8 mouse cellular contexts compared by ENCODE assay signal in the genomic region with DNA sequence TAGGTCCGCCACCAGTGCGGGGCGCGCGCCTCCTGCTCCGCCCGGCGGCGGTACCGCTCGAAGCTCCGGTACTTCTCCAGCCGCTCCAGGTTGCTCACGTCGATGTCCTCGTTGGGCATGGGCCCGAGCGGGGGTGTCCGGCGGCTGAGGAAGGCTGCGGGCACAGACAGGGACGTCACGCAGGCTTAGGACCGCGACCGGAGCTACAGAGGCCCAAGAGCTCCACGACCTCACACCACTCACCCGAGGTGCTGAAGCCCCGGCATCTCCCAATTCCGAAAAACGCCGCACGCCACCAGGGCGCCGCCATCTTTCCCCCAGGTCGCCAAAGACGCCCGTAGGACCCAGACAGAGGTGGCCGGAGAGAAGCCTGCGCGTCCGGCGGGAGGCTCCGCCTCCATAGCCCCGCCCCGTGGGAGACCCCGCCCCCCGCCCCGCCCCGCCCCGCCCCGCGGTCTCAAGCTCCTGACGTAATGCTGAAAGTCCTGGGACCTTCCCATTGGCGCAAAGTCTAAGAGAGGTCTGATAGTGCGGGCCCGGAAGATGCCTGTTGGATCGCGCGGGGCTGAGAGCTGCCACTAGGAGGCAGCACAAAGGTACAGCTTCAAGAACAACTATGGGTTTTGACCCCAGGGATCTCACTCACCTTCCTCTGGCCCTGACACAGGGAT. TPM values are rescaled to one million over a fixed set of nuclear protein-coding genes. Genes with fewer than 3 reads are reported as not detected.
DNase-seq lines count a peak whose midpoint lies in the region; ATAC-seq and TF ChIP-seq lines count a peak whose summit lies in the region.

A gene (minus strand): TSS at position 401 of the 671 bp plus-strand sequence.

- DNase-seq in CH12.LX (ENCODE audit: extremely low read depth): peak; percentile 99
- DNase-seq in c-Kit-positive CD71-positive TER-119-negative erythroid progenitor cells, embryonic 14.5 days (ENCODE audit: low read depth): peak; percentile 95
- peak; percentile 98 for DNase-seq in heart, postnatal 0 days (ENCODE audit: low spot score)
- DNase-seq in kidney, postnatal 4 days: peak; percentile 92 to 94

- peak within 1 kb of the TSS; percentile 47 for H3K27ac ChIP-seq in CH12.LX (ENCODE audit: insufficient read depth, low read depth)
- H3K27ac ChIP-seq in forebrain, embryonic 12.5 days: peak within 1 kb of the TSS; percentile 62
- peak within 1 kb of the TSS; percentile 57 for H3K27ac ChIP-seq in heart, postnatal 0 days (ENCODE audit: low read depth)
- H3K27ac ChIP-seq in liver, embryonic 16.5 days (ENCODE audit: low read length): peak within 1 kb of the TSS; percentile 71
- H3K27ac ChIP-seq in neural tube, embryonic 13.5 days (replicated peaks): peak within 1 kb of the TSS; percentile 76
- H3K27ac ChIP-seq in testis, adult 2 months (ENCODE audit: control insufficient read depth, insufficient read depth, low read depth, low read length): peak within 1 kb of the TSS; percentile 89

- under 1% methylated on average over 58 of the region's 60 CpGs for WGBS in forebrain, embryonic 12.5 days
- 1% methylated on average over 54 of the region's 60 CpGs for WGBS in heart, postnatal 0 days
- under 1% methylated on average over 57 of the region's 60 CpGs for WGBS in liver, embryonic 16.5 days (ENCODE audit: insufficient replicate concordance)
- under 1% methylated on average over 59 of the region's 60 CpGs for WGBS in neural tube, embryonic 13.5 days

- no peaks in the 10 kb centered on the region for H3K27me3 ChIP-seq in CH12.LX (replicated peaks)
- no peaks in the 10 kb centered on the region for H3K27me3 ChIP-seq in forebrain, embryonic 12.5 days
- H3K27me3 ChIP-seq in heart, postnatal 0 days (ENCODE audit: control insufficient read depth, insufficient read depth, low read length): no peaks in the 10 kb centered on the region
- H3K27me3 ChIP-seq in liver, embryonic 16.5 days (ENCODE audit: control insufficient read depth, insufficient read depth, low read depth, low read length): no peaks in the 10 kb centered on the region
- H3K27me3 ChIP-seq in neural tube, embryonic 13.5 days: no peaks in the 10 kb centered on the region
- H3K27me3 ChIP-seq in testis, adult 2 months (ENCODE audit: control insufficient read depth, insufficient read depth, low read length): no peaks in the 10 kb centered on the region

- H3K79me2 ChIP-seq in CH12.LX (replicated peaks; ENCODE audit: control insufficient read depth, extremely low read depth, insufficient read depth, poor library complexity, severe bottlenecking): peaks cover 24% of the 10 kb centered on the region

- peak; percentile 97 for TF ChIP-seq POLR2A in CH12.LX (IDR thresholded peaks at IDR 0.05; ENCODE audit: low read depth, low read length)
- TF ChIP-seq POLR2A in testis, adult 2 months (IDR thresholded peaks at IDR 0.05; ENCODE audit: control insufficient read depth, low read depth, low read length): peak; percentile 73

- peak; percentile 67 for TF ChIP-seq RAD21 in CH12.LX (IDR thresholded peaks at IDR 0.05; ENCODE audit: low read depth, low read length)

- in situ Hi-C loops in CH12.LX (cut with MboI; ENCODE audit: low pct_ligation_motif_present, low pct_unique_long_range_greater_than_20kb, low sequenced_read_pairs): no loop called here

- H3K4me3 ChIP-seq in CH12.LX (replicated peaks in 1 of 3; ENCODE audit: low read depth in 2 of 3, low read length in 2 of 3, poor library complexity in 1 of 3): peak within 1 kb of the TSS; percentile 83 to 95 (median 83)
- H3K4me3 ChIP-seq in forebrain, embryonic 12.5 days (replicated peaks): peak within 1 kb of the TSS; percentile 73
- peak within 1 kb of the TSS; percentile 77 for H3K4me3 ChIP-seq in heart, postnatal 0 days (ENCODE audit: low read depth, low read length)
- H3K4me3 ChIP-seq in liver, embryonic 16.5 days (ENCODE audit: low read depth, low read length): peak within 1 kb of the TSS; percentile 86
- peak within 1 kb of the TSS; percentile 65 for H3K4me3 ChIP-seq in neural tube, embryonic 13.5 days
- peak within 1 kb of the TSS; percentile 96 for H3K4me3 ChIP-seq in testis, adult 2 months (ENCODE audit: control insufficient read depth, low read depth, low read length)

- dilution Hi-C loops in CH12.LX (cut with MboI; ENCODE audit: extremely low pct_ligation_motif_present, extremely low pct_unique_long_range_greater_than_20kb, low sequenced_read_pairs): no loop called here

- peak within 1 kb of the TSS; percentile 81 for H3K4me2 ChIP-seq in CH12.LX (ENCODE audit: insufficient read depth, low read depth, poor library complexity, severe bottlenecking)
- peak within 1 kb of the TSS; percentile 56 for H3K4me2 ChIP-seq in forebrain, embryonic 12.5 days
- H3K4me2 ChIP-seq in heart, postnatal 0 days (ENCODE audit: low read depth, low read length): peak within 1 kb of the TSS; percentile 84
- H3K4me2 ChIP-seq in liver, embryonic 16.5 days (ENCODE audit: low read depth, low read length): peak within 1 kb of the TSS; percentile 90
- H3K4me2 ChIP-seq in neural tube, embryonic 13.5 days: peak within 1 kb of the TSS; percentile 75

- H3K9me3 ChIP-seq in CH12.LX (replicated peaks; ENCODE audit: low read length): no peaks in the 10 kb centered on the region
- H3K9me3 ChIP-seq in forebrain, embryonic 12.5 days: no peaks in the 10 kb centered on the region
- H3K9me3 ChIP-seq in heart, postnatal 0 days (replicated peaks; ENCODE audit: control insufficient read depth, low read length): no peaks in the 10 kb centered on the region
- H3K9me3 ChIP-seq in liver, embryonic 16.5 days (replicated peaks; ENCODE audit: control insufficient read depth, low read length): no peaks in the 10 kb centered on the region
- H3K9me3 ChIP-seq in neural tube, embryonic 13.5 days: no peaks in the 10 kb centered on the region

- peak; percentile 95 for ATAC-seq in forebrain, embryonic 12.5 days (ENCODE audit: low FRiP score)
- ATAC-seq in heart, postnatal 0 days (ENCODE audit: insufficient read depth, low read depth): peak; percentile 97
- ATAC-seq in liver, embryonic 16.5 days (ENCODE audit: low read depth): peak; percentile 93
- peak; percentile 97 for ATAC-seq in neural tube, embryonic 13.5 days (ENCODE audit: low read depth)

- no peak for TF ChIP-seq EP300 in CH12.LX (IDR thresholded peaks at IDR 0.05; ENCODE audit: low read length)
- no peak for TF ChIP-seq EP300 in heart, postnatal 0 days (IDR thresholded peaks at IDR 0.05; ENCODE audit: low read depth)

- H3K36me3 ChIP-seq in CH12.LX (replicated peaks in 1 of 2; ENCODE audit: control insufficient read depth in 1 of 2, insufficient read depth in 1 of 2, low read length in 1 of 2): peaks cover 41 to 65% of the 10 kb centered on the region in 2 experiments
- H3K36me3 ChIP-seq in forebrain, embryonic 12.5 days (replicated peaks): peaks cover 46% of the 10 kb centered on the region
- peaks cover 26% of the 10 kb centered on the region for H3K36me3 ChIP-seq in heart, postnatal 0 days (replicated peaks; ENCODE audit: control insufficient read depth, insufficient read depth, low read length)
- H3K36me3 ChIP-seq in liver, embryonic 16.5 days (ENCODE audit: control insufficient read depth, insufficient read depth): no peaks in the 10 kb centered on the region; the same call in 1 of the 2 replicates
- peaks cover 46% of the 10 kb centered on the region for H3K36me3 ChIP-seq in neural tube, embryonic 13.5 days
- peaks cover 4% of the 10 kb centered on the region for H3K36me3 ChIP-seq in testis, adult 2 months (ENCODE audit: control insufficient read depth, insufficient read depth, low read length)

- peak; percentile 84 to 96 for TF ChIP-seq CTCF in CH12.LX (conservative IDR thresholded peaks at IDR 0.05 in 1 of 2, IDR thresholded peaks at IDR 0.05 in 1 of 2; ENCODE audit: low read depth in 2 of 2, low read length in 2 of 2)
- peak; percentile 79 for TF ChIP-seq CTCF in heart, postnatal 0 days (IDR thresholded peaks at IDR 0.05; ENCODE audit: low read depth)
- peak; percentile 68; the same call in 1 of the 2 replicates for TF ChIP-seq CTCF in testis, adult 2 months (IDR thresholded peaks at IDR 0.05; ENCODE audit: control insufficient read depth, insufficient read depth, insufficient replicate concordance, low read depth, low read length)

- H3K9ac ChIP-seq in CH12.LX (ENCODE audit: insufficient read depth, low read depth): peak within 1 kb of the TSS; percentile 92
- H3K9ac ChIP-seq in forebrain, embryonic 12.5 days: peak within 1 kb of the TSS; percentile 74
- H3K9ac ChIP-seq in heart, postnatal 0 days (replicated peaks; ENCODE audit: low read depth, low read length): peak within 1 kb of the TSS; percentile 71
- H3K9ac ChIP-seq in liver, embryonic 16.5 days (ENCODE audit: low read depth, low read length): peak within 1 kb of the TSS; percentile 86
- H3K9ac ChIP-seq in neural tube, embryonic 13.5 days: peak within 1 kb of the TSS; percentile 77

- H3K4me1 ChIP-seq in CH12.LX (ENCODE audit: control insufficient read depth in 1 of 2, insufficient read depth in 2 of 2): peaks cover 21 to 56% of the 10 kb centered on the region in 2 experiments
- H3K4me1 ChIP-seq in forebrain, embryonic 12.5 days: peaks cover 20% of the 10 kb centered on the region
- no peaks in the 10 kb centered on the region for H3K4me1 ChIP-seq in heart, postnatal 0 days (ENCODE audit: control insufficient read depth, insufficient read depth)
- peaks cover 39% of the 10 kb centered on the region for H3K4me1 ChIP-seq in liver, embryonic 16.5 days (ENCODE audit: control insufficient read depth, low read depth, low read length)
- peaks cover 16% of the 10 kb centered on the region for H3K4me1 ChIP-seq in neural tube, embryonic 13.5 days (replicated peaks)
- peaks cover 9% of the 10 kb centered on the region for H3K4me1 ChIP-seq in testis, adult 2 months (ENCODE audit: control insufficient read depth, insufficient read depth, low read length)

TF ChIP-seq in CH12.LX, 34 proteins besides CTCF, POLR2A, EP300 and RAD21 (continues in another document):
- TF ChIP-seq MAFK (IDR thresholded peaks at IDR 0.05; ENCODE audit: insufficient replicate concordance, low read length): no peak
- peak; percentile 85 for TF ChIP-seq ZMIZ1 (IDR thresholded peaks at IDR 0.05; ENCODE audit: low read depth, low read length)
- no peak for TF ChIP-seq USF2 (conservative IDR thresholded peaks at IDR 0.05; ENCODE audit: low read depth, low read length)
- TF ChIP-seq IRF4 (IDR thresholded peaks at IDR 0.05; ENCODE audit: low read depth, low read length): peak; percentile 58; the same call in 1 of the 2 replicates

RNA-seq across cellular contexts. Expression of the gene that starts here (rescaled TPM):
- total RNA-seq in CH12.LX (2012; rRNA removed) (157 and 159 TPM in 2 replicates), CH12.LX (2014; rRNA removed) (95.6 and 109 TPM in 2 replicates)
- 171 and 188 TPM in 2 replicates for polyA plus RNA-seq in CH12.LX (2012; ENCODE audit: insufficient read length, low read depth)
- polyA plus RNA-seq in forebrain, embryonic 12.5 days (2016; fragmentation: Nextera tagmentation; extraction: Ambion mirVana): 89.6 and 90.5 TPM in 2 replicates
- 114 and 153 TPM in 2 replicates for total RNA-seq in heart, postnatal 0 days (2014; rRNA removed; ENCODE audit: low replicate concordance)
- 79.1 and 80.8 TPM in 2 replicates for polyA plus RNA-seq in heart, postnatal 0 days (2015; fragmentation: Nextera tagmentation; extraction: Ambion mirVana)
- polyA plus RNA-seq in liver, embryonic 16.5 days (2015; fragmentation: Nextera tagmentation; extraction: Ambion mirVana): 44.4 and 44.7 TPM in 2 replicates
- 69.1 and 78.3 TPM in 2 replicates for polyA plus RNA-seq in neural tube, embryonic 13.5 days (2015; fragmentation: Nextera tagmentation; extraction: Ambion mirVana)
- polyA plus RNA-seq in testis, adult 2 months (2012; rRNA removed): 51.3 and 54.5 TPM in 2 replicates

Comparison
In these comparisons a context has a peak if more than half of its experiments do, and no peak if none do; other contexts are left out.
1. Peak in every context shown above with its lines: DNase-seq, ATAC-seq, H3K4me3 ChIP-seq and H3K27ac ChIP-seq.